In genomic region chr14:103785096-103785965, GRCm38 (mm10) we compare ENCODE assay signal across 11 mouse cellular contexts. TPM values are rescaled to one million over a fixed set of nuclear protein-coding genes. Genes with fewer than 3 reads are reported as not detected.
DNase-seq lines count a peak whose midpoint lies in the region; ATAC-seq lines count a peak whose summit lies in the region.
"Had no signal": no experiment of that assay in that cellular context is flagged by ENCODE, and none has a peak within 500 bp of the region (broad histone marks: within the 10 kb centered on the region; RNA-seq: fewer than 3 reads in every experiment).

No protein-coding gene starts in this region.

- DNase-seq in kidney, adult 8-10 months: no peak
- no peak for DNase-seq in layer of hippocampus, postnatal 36 days
- DNase-seq in cerebellum, adult 11-12 months: no peak
- DNase-seq in left cerebral cortex, adult 18-20 months (ENCODE audit: low spot score in 2 of 2): no peak

- no peaks in the 10 kb centered on the region for H3K27me3 ChIP-seq in kidney, embryonic 15.5 days
- no peaks in the 10 kb centered on the region for H3K27me3 ChIP-seq in intestine, embryonic 15.5 days (replicated peaks)
- H3K27me3 ChIP-seq: limb, embryonic 12.5 days had no signal

- peak; percentile 91 for ATAC-seq in kidney, embryonic 15.5 days (replicated peaks; ENCODE audit: low FRiP score)
- ATAC-seq in intestine, embryonic 15.5 days: peak; percentile 84
- ATAC-seq in monocyte, adult 5-6 weeks (replicated peaks; ENCODE audit: insufficient number of reproducible peaks, low FRiP score, low TSS enrichment, poor library complexity, severe bottlenecking): 0 out of 2 replicates have a peak, but pooled peaks have one; percentile 17

- no peaks in the 10 kb centered on the region for H3K9me3 ChIP-seq in kidney, embryonic 15.5 days (replicated peaks)
- H3K9me3 ChIP-seq in intestine, embryonic 15.5 days: no peaks in the 10 kb centered on the region
- H3K9me3 ChIP-seq: forebrain, embryonic 10.5 days; limb, embryonic 12.5 days had no signal

- H3K9ac ChIP-seq in kidney, embryonic 15.5 days: no peak overlapping the region
- H3K9ac ChIP-seq in intestine, embryonic 15.5 days: no peak overlapping the region
- H3K9ac ChIP-seq: hindbrain, embryonic 14.5 days; limb, embryonic 12.5 days had no signal

- WGBS in kidney, embryonic 15.5 days: 41% methylated on average over 9 of the region's 9 CpGs
- WGBS in intestine, embryonic 15.5 days: 42% methylated on average over 9 of the region's 9 CpGs

- H3K4me1 ChIP-seq in kidney, embryonic 15.5 days: peaks cover 6% of the 10 kb centered on the region; the same call in 1 of the 2 replicates
- no peaks in the 10 kb centered on the region; the same call in 1 of the 2 replicates for H3K4me1 ChIP-seq in brown adipose tissue, adult 24 weeks (ENCODE audit: control insufficient read depth, insufficient read depth, insufficient read length, low read length)
- no peaks in the 10 kb centered on the region for H3K4me1 ChIP-seq in intestine, embryonic 15.5 days (replicated peaks)
- H3K4me1 ChIP-seq: forebrain, embryonic 10.5 days; limb, embryonic 12.5 days had no signal

- H3K4me2 ChIP-seq in kidney, embryonic 15.5 days: peak overlapping the region; percentile 38
- 0 out of 2 replicates have a peak overlapping the region, but pooled peaks have one; percentile 24 for H3K4me2 ChIP-seq in intestine, embryonic 15.5 days (replicated peaks)
- H3K4me2 ChIP-seq: hindbrain, embryonic 14.5 days; limb, embryonic 12.5 days had no signal

- H3K4me3 ChIP-seq in kidney, embryonic 15.5 days (replicated peaks): 0 out of 2 replicates have a peak overlapping the region, but pooled peaks have one; percentile 7
- peak overlapping the region; percentile 35 for H3K4me3 ChIP-seq in brown adipose tissue, adult 24 weeks (ENCODE audit: insufficient read depth, low read depth, low read length)
- no peak overlapping the region for H3K4me3 ChIP-seq in intestine, embryonic 15.5 days (replicated peaks)
- H3K4me3 ChIP-seq: forebrain, embryonic 10.5 days; limb, embryonic 12.5 days had no signal

- H3K36me3 ChIP-seq in kidney, embryonic 15.5 days: no peaks in the 10 kb centered on the region
- H3K36me3 ChIP-seq in intestine, embryonic 15.5 days: no peaks in the 10 kb centered on the region
- H3K36me3 ChIP-seq: limb, embryonic 12.5 days had no signal

- H3K27ac ChIP-seq in kidney, embryonic 15.5 days: peak overlapping the region; percentile 77
- H3K27ac ChIP-seq in brown adipose tissue, adult 24 weeks (replicated peaks; ENCODE audit: low read depth, low read length): peak overlapping the region; percentile 61; the same call in 1 of the 2 replicates
- peak overlapping the region; percentile 68 for H3K27ac ChIP-seq in intestine, embryonic 15.5 days
- H3K27ac ChIP-seq: forebrain, embryonic 10.5 days; hindbrain, embryonic 14.5 days; limb, embryonic 12.5 days had no signal

RNA-seq across cellular contexts. Expression of gene Ednrb, which starts 58.9 kb away (rescaled TPM):
- 47.2 and 48.2 TPM in 2 replicates for polyA plus RNA-seq in kidney, embryonic 15.5 days (2015; fragmentation: Nextera tagmentation; extraction: Ambion mirVana)
- 11.8 and 12.6 TPM in 2 replicates for polyA plus RNA-seq in brown adipose tissue, adult 24 weeks (2012; ENCODE audit: insufficient read depth, insufficient read length, missing spikeins)
- polyA plus RNA-seq in intestine, embryonic 15.5 days (2015; fragmentation: Nextera tagmentation; extraction: Ambion mirVana): 136 and 159 TPM in 2 replicates
- total RNA-seq in monocyte, adult 5-6 weeks (2017): not detected in 3 replicates
- total RNA-seq in layer of hippocampus, postnatal 36 days (2021): 10 to 100 TPM; 41.7 to 41.8 TPM
- total RNA-seq in left cerebral cortex, adult 18-20 months (2021): 10 to 100 TPM; 27.4 to 32.0 TPM

Comparison
In these comparisons a context has a peak if more than half of its experiments do, and no peak if none do; other contexts are left out.
1. ATAC-seq: peak in every context shown above with its lines; median percentile 91 in kidney, embryonic 15.5 days; 84 in intestine, embryonic 15.5 days; 17 in monocyte, adult 5-6 weeks.
2. RNA of gene Ednrb, which starts 58.9 kb away (total RNA-seq): 41.7 to 41.8 TPM in layer of hippocampus, postnatal 36 days and 27.4 to 32.0 TPM in left cerebral cortex, adult 18-20 months; not detected in monocyte, adult 5-6 weeks; every median in the first group is over 10 times any median in the second.
3. Peak in every context shown above with its lines, with median percentiles within 50 percentile points of each other: H3K27ac ChIP-seq.